Mouse (Mus musculus) MEL (cell line): ENCODE results near the gene Agap2. TPM values are rescaled to one million over a fixed set of nuclear protein-coding genes. Genes with fewer than 3 reads are reported as not detected.

Experiments
- DNase-seq: peaks from one replicate; pipeline ENCODE4 v3.0.0; 2011; ENCODE audit warnings: low read depth, low spot score
- H3K27ac ChIP-seq: 2 replicates; pipeline ENCODE4 v1.5.1; 2012; ENCODE audit warnings: low read depth, mild to moderate bottlenecking, control low read depth, low read length, moderate library complexity; ENCODE audit not compliant: control insufficient read depth
- H3K27me3 ChIP-seq, 2 experiments: fragments of 150-350 bp in 1 of 2; sonication (generic) in 1 of 2; 2 replicates each; pipeline ENCODE4 v1.6.1; 2012; ENCODE audit warnings: low read length in 2 of 2, mild to moderate bottlenecking in 2 of 2, improper control_type of control experiment in 1 of 2, moderate library complexity in 1 of 2; ENCODE audit not compliant: insufficient read depth in 2 of 2, control insufficient read depth in 1 of 2
- H3K36me3 ChIP-seq, 2 experiments: 2 replicates each; pipeline ENCODE4 v1.6.1; 2012 to 2014; ENCODE audit warnings: low read length in 2 of 2, improper control_type of control experiment in 1 of 2, inconsistent platforms in 1 of 2, mild to moderate bottlenecking in 1 of 2; ENCODE audit not compliant: insufficient read depth in 2 of 2, control insufficient read depth in 1 of 2
- H3K4me1 ChIP-seq, 2 experiments: fragments of 150-350 bp in 1 of 2; sonication (generic) in 1 of 2; 2 replicates each; pipeline ENCODE4 v1.6.1; 2012; ENCODE audit warnings: low read length in 2 of 2, improper control_type of control experiment in 1 of 2, mild to moderate bottlenecking in 1 of 2; ENCODE audit not compliant: insufficient read depth in 2 of 2, control insufficient read depth in 1 of 2
- H3K4me3 ChIP-seq, 2 experiments: fragments of 150-350 bp in 1 of 2; sonication (generic) in 1 of 2; 2 replicates each; pipeline ENCODE4 v1.5.1; 2012; ENCODE audit warnings: low read depth in 2 of 2, low read length in 2 of 2, mild to moderate bottlenecking in 2 of 2, moderate library complexity in 2 of 2, control low read depth in 1 of 2, improper control_type of control experiment in 1 of 2; ENCODE audit not compliant: control insufficient read depth in 1 of 2, insufficient read depth in 1 of 2
- H3K79me2 ChIP-seq: 2 replicates; pipeline ENCODE4 v1.6.1; 2012; ENCODE audit warnings: mild to moderate bottlenecking, low read length, moderate library complexity; ENCODE audit not compliant: control insufficient read depth, poor library complexity, insufficient read depth
- H3K9ac ChIP-seq: 2 replicates; pipeline ENCODE4 v1.6.1; 2012; ENCODE audit warnings: low read depth, mild to moderate bottlenecking, control low read depth, low read length, moderate library complexity; ENCODE audit not compliant: control insufficient read depth, poor library complexity, severe bottlenecking
- H3K9me3 ChIP-seq: fragments of 150-350 bp; sonication (generic); replicated peaks from 2 replicates; pipeline ENCODE4 v1.6.1; 2012; ENCODE audit warnings: mild to moderate bottlenecking, low read length, improper control_type of control experiment, moderate library complexity; ENCODE audit not compliant: insufficient read depth
- BHLHE40 ChIP-seq: IDR thresholded peaks from 2 replicates; pipeline ENCODE4 v1.6.1; 2012; ENCODE audit warnings: low read depth, mild to moderate bottlenecking, inconsistent platforms, low read length, improper control_type of control experiment, borderline replicate concordance
- CHD2 ChIP-seq: IDR thresholded peaks from 2 replicates; pipeline ENCODE4 v1.6.1; 2011; ENCODE audit warnings: low read length, improper control_type of control experiment
- CTCF ChIP-seq, 3 experiments: IDR thresholded peaks in 2 of 3; conservative IDR thresholded peaks in 1 of 3; 2 replicates each; pipeline ENCODE4 v1.5.1; 2011 to 2012; ENCODE audit warnings: low read length in 3 of 3, low read depth in 2 of 3, mild to moderate bottlenecking in 2 of 3, improper control_type of control experiment in 1 of 3, inconsistent platforms in 1 of 3, mixed read lengths in 1 of 3, moderate library complexity in 1 of 3; ENCODE audit not compliant: control insufficient read depth in 1 of 3, insufficient read depth in 1 of 3, poor library complexity in 1 of 3, severe bottlenecking in 1 of 3
- E2F4 ChIP-seq: IDR thresholded peaks from 2 replicates; pipeline ENCODE4 v1.6.1; 2011; ENCODE audit warnings: low read depth, low read length, improper control_type of control experiment, borderline replicate concordance
- EP300 ChIP-seq, 2 experiments: IDR thresholded peaks; 2 replicates each; pipeline ENCODE4 v1.6.1; 2011; ENCODE audit warnings: improper control_type of control experiment in 2 of 2, low read length in 2 of 2, low read depth in 1 of 2, mild to moderate bottlenecking in 1 of 2
- ETS1 ChIP-seq: IDR thresholded peaks from 2 replicates; pipeline ENCODE4 v1.6.1; 2012; ENCODE audit warnings: low read depth, mild to moderate bottlenecking, inconsistent platforms, low read length, improper control_type of control experiment, moderate library complexity
- GABPA ChIP-seq: IDR thresholded peaks from 2 replicates; pipeline ENCODE4 v1.6.1; 2012; ENCODE audit warnings: low read depth, mild to moderate bottlenecking, inconsistent platforms, low read length, improper control_type of control experiment, moderate library complexity
- GATA1 ChIP-seq: IDR thresholded peaks from 2 replicates; pipeline ENCODE4 v1.6.1; 2011; ENCODE audit warnings: low read depth, low read length, improper control_type of control experiment
- HCFC1 ChIP-seq: IDR thresholded peaks from 2 replicates; pipeline ENCODE4 v1.6.1; 2012; ENCODE audit warnings: low read depth, mild to moderate bottlenecking, inconsistent platforms, low read length, improper control_type of control experiment, moderate library complexity
- MAFK ChIP-seq: IDR thresholded peaks from 2 replicates; pipeline ENCODE4 v1.6.1; 2011; ENCODE audit warnings: low read depth, mild to moderate bottlenecking, low read length, improper control_type of control experiment, borderline replicate concordance
- MAX ChIP-seq: IDR thresholded peaks from 2 replicates; pipeline ENCODE4 v1.6.1; 2011; ENCODE audit warnings: low read length, improper control_type of control experiment
- MAZ ChIP-seq: IDR thresholded peaks from 2 replicates; pipeline ENCODE4 v1.6.1; 2012; ENCODE audit warnings: low read depth, mild to moderate bottlenecking, inconsistent platforms, low read length, improper control_type of control experiment
- MXI1 ChIP-seq: IDR thresholded peaks from 2 replicates; pipeline ENCODE4 v1.6.1; 2011; ENCODE audit warnings: mild to moderate bottlenecking, low read depth, low read length, improper control_type of control experiment
- MYB ChIP-seq: IDR thresholded peaks from 2 replicates; pipeline ENCODE4 v1.6.1; 2011; ENCODE audit warnings: mild to moderate bottlenecking, low read depth, low read length, improper control_type of control experiment
- MYC ChIP-seq: IDR thresholded peaks from 2 replicates; pipeline ENCODE4 v1.6.1; 2011; ENCODE audit warnings: low read depth, mild to moderate bottlenecking, low read length, improper control_type of control experiment, moderate library complexity
- POLR2A ChIP-seq, 2 experiments: IDR thresholded peaks; 2 replicates each; pipeline ENCODE4 v1.6.1; 2011 to 2012; ENCODE audit warnings: low read length in 2 of 2, mild to moderate bottlenecking in 2 of 2, control low read depth in 1 of 2, improper control_type of control experiment in 1 of 2, low read depth in 1 of 2, moderate library complexity in 1 of 2; ENCODE audit not compliant: control insufficient read depth in 1 of 2, insufficient read depth in 1 of 2, poor library complexity in 1 of 2
- POLR2AphosphoS2 ChIP-seq: IDR thresholded peaks from 2 replicates; pipeline ENCODE4 v1.6.1; 2011; ENCODE audit warnings: low read length, improper control_type of control experiment
- POLR2AphosphoS5 ChIP-seq: IDR thresholded peaks from 2 replicates; pipeline ENCODE4 v1.6.1; 2012; ENCODE audit warnings: low read depth, borderline replicate concordance, mild to moderate bottlenecking, inconsistent platforms, low read length, moderate library complexity, mixed read lengths
- RAD21 ChIP-seq: IDR thresholded peaks from 2 replicates; pipeline ENCODE4 v1.6.1; 2011; ENCODE audit warnings: mild to moderate bottlenecking, low read depth, low read length, improper control_type of control experiment
- RCOR1 ChIP-seq: IDR thresholded peaks from 2 replicates; pipeline ENCODE4 v1.6.1; 2012; ENCODE audit warnings: low read depth, mild to moderate bottlenecking, inconsistent platforms, low read length, improper control_type of control experiment
- TAL1 ChIP-seq: IDR thresholded peaks from 2 replicates; pipeline ENCODE4 v1.6.1; 2012; ENCODE audit warnings: mild to moderate bottlenecking, inconsistent platforms, low read length, moderate library complexity, mixed read lengths
- TCF12 ChIP-seq: IDR thresholded peaks from 2 replicates; pipeline ENCODE4 v1.6.1; 2014; ENCODE audit warnings: low read depth, mild to moderate bottlenecking, inconsistent platforms, low read length, improper control_type of control experiment, moderate library complexity
- UBTF ChIP-seq: IDR thresholded peaks from 2 replicates; pipeline ENCODE4 v1.6.1; 2012; ENCODE audit warnings: low read depth, mild to moderate bottlenecking, inconsistent platforms, low read length, improper control_type of control experiment, moderate library complexity, borderline replicate concordance; ENCODE audit not compliant: insufficient read depth
- USF1 ChIP-seq: IDR thresholded peaks from 2 replicates; pipeline ENCODE4 v1.6.1; 2014; ENCODE audit warnings: low read depth, mild to moderate bottlenecking, inconsistent platforms, low read length, improper control_type of control experiment, moderate library complexity
- ZC3H11A ChIP-seq: IDR thresholded peaks from 2 replicates; pipeline ENCODE4 v1.6.1; 2012; ENCODE audit warnings: low read depth, mild to moderate bottlenecking, inconsistent platforms, low read length, improper control_type of control experiment
- ZKSCAN1 ChIP-seq: IDR thresholded peaks from 2 replicates; pipeline ENCODE4 v1.6.1; 2012; ENCODE audit warnings: low read depth, mild to moderate bottlenecking, inconsistent platforms, low read length, improper control_type of control experiment, moderate library complexity
- ZMIZ1 ChIP-seq: IDR thresholded peaks from 2 replicates; pipeline ENCODE4 v1.6.1; 2012; ENCODE audit warnings: low read depth, mild to moderate bottlenecking, inconsistent platforms, low read length, improper control_type of control experiment, moderate library complexity
- ZNF384 ChIP-seq: IDR thresholded peaks from 2 replicates; pipeline ENCODE4 v1.6.1; 2012; ENCODE audit warnings: low read depth, mild to moderate bottlenecking, inconsistent platforms, low read length, improper control_type of control experiment
- polyA plus RNA-seq, 2 experiments: library from polyadenylated mRNA; stranded (reverse) in 1 of 2; unstranded in 1 of 2; fragments of >175 nt in 1 of 2; fragments of >200 nt in 1 of 2; gene quantifications; 2 replicates each; pipeline versions ENCODE4 v1.2.1 to v1.2.4; 2012; ENCODE audit warnings: low replicate concordance in 2 of 2, low read depth in 1 of 2; ENCODE audit not compliant: insufficient read length in 2 of 2, insufficient read depth in 1 of 2, missing spikeins in 1 of 2
- total RNA-seq: library from RNA; depleted of rRNA; stranded (reverse); fragments of 300-350 nt; gene quantifications from 2 replicates; pipeline ENCODE4 v1.2.3, GENCODE M21; 2012; rRNA removed

Gene Agap2
- total RNA-seq (0.03 and 0.04 TPM in 2 replicates), polyA plus RNA-seq (under 1 TPM in 1 of 2 experiments, not detected in 1; 0.46 TPM)

DNA sequence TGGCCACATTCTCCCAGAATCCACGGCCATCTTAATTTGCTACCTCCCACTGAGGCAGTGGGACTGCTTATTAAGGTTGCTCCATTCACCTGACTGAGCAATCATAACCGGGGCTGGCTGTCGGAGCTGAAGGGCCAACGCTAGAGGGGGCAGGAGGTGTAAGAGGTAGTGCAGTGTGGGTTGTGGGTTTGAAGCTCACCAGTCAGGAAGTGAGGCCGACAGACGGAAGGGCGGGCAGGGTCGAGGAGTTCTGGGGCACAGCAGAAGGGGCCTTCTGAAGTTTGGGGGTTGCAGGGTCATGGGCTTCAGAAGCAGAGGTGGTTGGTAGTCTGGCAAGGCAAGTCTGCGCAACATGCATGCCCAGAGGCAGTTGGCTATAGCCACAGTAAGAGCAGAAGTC lies at the start of gene Agap2:
Agap2 (plus strand) TSS at position 205 of the 400 bp plus-strand sequence.
- H3K4me3 ChIP-seq = no peak within 1 kb of the TSS
- peaks cover 2% of the 10 kb centered on the region; the same call in 1 of the 2 replicates for H3K79me2 ChIP-seq
- H3K27ac ChIP-seq = no peak within 1 kb of the TSS
- H3K9me3 ChIP-seq = no peaks in the 10 kb centered on the region
- H3K4me1 ChIP-seq = no peaks in the 10 kb centered on the region
- no peaks in the 10 kb centered on the region for H3K27me3 ChIP-seq
- TF ChIP-seq MAZ (no peak), TAL1 (no peak), E2F4 (no peak), EP300 (IDR thresholded peaks at IDR 0.05; ENCODE audit: low read depth in 1 of 2, low read length in 2 of 2) (no peak), ZC3H11A (no peak), POLR2AphosphoS5 (no peak), MAFK (no peak), ZKSCAN1 (no peak), RCOR1 (no peak), MXI1 (no peak), ETS1 (no peak), MYB (no peak), HCFC1 (no peak), RAD21 (no peak)
- H3K9ac ChIP-seq = no peak within 1 kb of the TSS
- no peak for DNase-seq
- H3K36me3 ChIP-seq = no peaks in the 10 kb centered on the region

DNA sequence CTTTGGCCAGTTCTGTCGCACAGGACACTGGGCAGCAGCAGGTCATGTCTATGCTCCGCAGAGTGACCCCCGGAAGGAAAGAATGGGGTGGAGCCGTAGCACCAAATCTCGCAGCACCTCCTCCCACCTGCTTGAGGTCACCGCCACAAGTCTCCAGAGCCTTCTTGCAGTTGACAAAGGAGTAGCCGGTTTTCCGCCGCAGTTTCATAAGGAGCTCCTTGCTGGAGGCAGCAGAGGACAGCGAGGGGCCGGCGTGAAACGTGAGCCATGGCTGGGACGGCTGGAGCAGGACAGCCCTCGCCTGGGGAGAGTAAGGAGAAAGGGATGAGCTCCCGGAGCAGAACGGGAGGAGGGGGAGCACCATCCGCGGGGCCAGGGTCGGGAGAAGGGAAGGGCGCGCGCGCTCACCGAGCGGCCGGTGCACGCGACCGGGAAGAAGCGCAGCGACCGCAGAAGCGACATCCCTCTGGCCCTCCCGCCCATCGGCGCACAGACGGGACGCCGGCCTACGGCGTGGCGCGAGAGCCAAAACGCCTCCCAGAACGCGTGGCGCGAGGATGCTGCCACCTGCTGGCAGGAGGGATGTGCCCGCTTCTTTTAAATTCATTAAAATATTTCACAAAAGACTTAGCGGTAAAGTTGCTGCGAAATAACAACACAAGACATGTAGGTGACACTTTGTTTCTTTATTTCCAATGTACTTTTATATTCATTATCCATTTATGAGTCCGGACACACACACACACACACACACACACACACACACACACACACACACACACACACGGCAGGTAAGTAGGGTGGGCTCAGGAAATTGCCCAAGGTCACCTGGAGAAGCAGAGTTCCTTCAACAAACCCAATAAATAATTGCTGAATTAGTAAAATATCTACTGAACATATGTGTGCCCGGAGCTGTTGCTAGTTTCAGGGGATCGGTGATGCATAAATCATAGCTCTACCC lies 44.5 kb upstream of the Agap2 start, which contains the start of gene Tsfm:
Tsfm (minus strand) TSS at position 505 of the 961 bp plus-strand sequence.
- Histone ChIP-seq H3K36me3 (peaks cover 5 to 10% of the 10 kb centered on the region in 2 experiments; a peak in 3 of 4 replicates), H3K9ac (peak within 1 kb of the TSS; percentile 88), H3K27ac (peak within 1 kb of the TSS; percentile 43), H3K4me3 (peak within 1 kb of the TSS; percentile 79 to 92), H3K79me2 (peaks cover 12% of the 10 kb centered on the region), H3K4me1 (peaks cover 0 to 9% of the 10 kb centered on the region in 2 experiments; a peak in 2 of 4 replicates), H3K27me3 (no peaks in the 10 kb centered on the region), H3K9me3 (no peaks in the 10 kb centered on the region)
- peak; percentile 94 for DNase-seq
- TF ChIP-seq GATA1 (no peak), MXI1 (peak; percentile 91), TCF12 (peak; percentile 46; the same call in 1 of the 2 replicates), BHLHE40 (peak; percentile 72; the same call in 1 of the 2 replicates), MYC (peak; percentile 96), POLR2AphosphoS2 (peak; percentile 75; the same call in 1 of the 2 replicates), EP300 (IDR thresholded peaks at IDR 0.05; ENCODE audit: low read depth in 1 of 2, low read length in 2 of 2) (no peak), GABPA (no peak), ZKSCAN1 (no peak), MAZ (peak; percentile 83; the same call in 1 of the 2 replicates), RAD21 (peak; percentile 60), CTCF (IDR thresholded peaks at IDR 0.05 in 2 of 3, conservative IDR thresholded peaks at IDR 0.05 in 1 of 3; ENCODE audit: control insufficient read depth in 1 of 3, insufficient read depth in 1 of 3, low read depth in 2 of 3, low read length in 3 of 3, poor library complexity in 1 of 3, severe bottlenecking in 1 of 3) (peak; percentile 80 to 96 (median 93)), CHD2 (no peak; the same call in 1 of the 2 replicates), ZMIZ1 (peak; percentile 57; the same call in 1 of the 2 replicates), UBTF (no peak), ZNF384 (no peak), MAX (peak; percentile 89), E2F4 (peak; percentile 83; the same call in 1 of the 2 replicates), POLR2A (IDR thresholded peaks at IDR 0.05; ENCODE audit: control insufficient read depth in 1 of 2, insufficient read depth in 1 of 2, low read depth in 1 of 2, low read length in 2 of 2, poor library complexity in 1 of 2) (peak; percentile 87 to 92), USF1 (no peak), POLR2AphosphoS5 (no peak)
